Mouse (Mus musculus) cerebellum, postnatal 36 days (tissue): ENCODE data around the gene Tmem54.

Experiments used
- DNase-seq, 2 experiments: peaks; one replicate each; pipeline ENCODE4 v3.0.0; 2021 to 2022; ENCODE audit warnings: mixed read lengths in 2 of 2

Gene Tmem54

GRCm38 (mm10) chr4:129130149-129130548 lies 24.8 kb downstream of the Tmem54 start:
- peak; percentile 47 to 57 for DNase-seq

DNA sequence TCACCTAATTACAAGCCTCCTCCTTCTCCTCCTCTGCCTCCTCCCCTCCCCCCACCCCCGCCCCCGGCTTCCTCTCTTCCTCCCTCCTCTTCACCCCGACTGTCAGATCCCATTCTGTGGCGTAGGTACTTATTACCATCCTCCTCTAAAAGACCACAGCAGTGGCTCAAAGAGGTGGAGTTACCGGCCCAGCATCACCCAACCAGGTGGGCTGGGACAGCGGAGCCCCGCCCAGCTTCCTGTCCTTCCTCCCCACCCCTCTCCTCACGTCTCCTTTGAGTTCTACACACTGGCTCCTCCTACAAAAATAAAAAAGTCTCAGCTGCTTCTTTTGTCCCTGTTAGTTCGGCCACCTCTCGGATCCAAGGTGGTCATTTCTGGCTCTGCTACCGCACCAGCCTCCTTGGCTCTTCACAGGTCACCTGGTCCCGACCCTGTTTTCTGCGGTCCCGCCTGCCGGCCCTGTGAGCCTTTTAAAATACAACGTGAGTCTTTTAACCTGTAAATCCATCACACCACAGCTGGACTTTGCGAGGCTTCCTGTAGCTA lies 25.5 kb downstream of the Tmem54 start:
- DNase-seq, result no peak

GRCm38 (mm10) chr4:129134799-129135585 lies 29.6 kb downstream of the Tmem54 start:
- peak; percentile 88 for DNase-seq

- peak in 1 of 2 experiments; percentile 9 for DNase-seq
These were observed 30.3 kb downstream of the Tmem54 start for GRCm38 (mm10) chr4:129135637-129136036.

DNA sequence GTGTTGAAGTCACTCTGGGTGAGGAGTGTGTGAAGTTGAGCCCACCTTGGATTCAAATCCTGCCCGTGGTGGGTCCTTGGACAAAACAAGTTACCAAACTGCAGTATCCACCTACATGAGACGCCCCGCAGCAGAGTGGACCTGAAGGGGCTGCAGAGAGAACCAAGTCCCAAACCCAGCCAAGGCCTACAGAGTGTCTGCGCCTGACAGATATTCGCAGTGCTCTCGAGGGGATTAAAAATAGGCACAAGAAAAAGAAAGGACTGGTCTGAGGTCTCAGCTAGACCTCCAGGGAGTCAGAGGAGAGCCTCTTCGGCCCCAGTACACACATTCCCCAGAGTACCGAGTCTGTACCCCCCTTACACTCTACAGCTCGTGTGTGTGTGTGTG lies 30.8 kb downstream of the Tmem54 start:
- peak in 1 of 2 experiments; percentile 31 for DNase-seq

- DNase-seq, result peak; percentile 55 to 64
These were observed 31.4 kb downstream of the Tmem54 start, which contains the start of gene Fndc5 for GRCm38 (mm10) chr4:129136579-129137391. TSS of gene Fndc5 (plus strand) at chr4:129136999.

- peak; percentile 19 to 45 for DNase-seq
These were observed 32.3 kb downstream of the Tmem54 start for GRCm38 (mm10) chr4:129137392-129138321.

GRCm38 (mm10) chr4:129139642-129140041 lies 34.3 kb downstream of the Tmem54 start:
- DNase-seq, result peak in 1 of 2 experiments; percentile 5

- no peak for DNase-seq
These were observed 35.5 kb downstream of the Tmem54 start for GRCm38 (mm10) chr4:129140808-129141207.

DNA sequence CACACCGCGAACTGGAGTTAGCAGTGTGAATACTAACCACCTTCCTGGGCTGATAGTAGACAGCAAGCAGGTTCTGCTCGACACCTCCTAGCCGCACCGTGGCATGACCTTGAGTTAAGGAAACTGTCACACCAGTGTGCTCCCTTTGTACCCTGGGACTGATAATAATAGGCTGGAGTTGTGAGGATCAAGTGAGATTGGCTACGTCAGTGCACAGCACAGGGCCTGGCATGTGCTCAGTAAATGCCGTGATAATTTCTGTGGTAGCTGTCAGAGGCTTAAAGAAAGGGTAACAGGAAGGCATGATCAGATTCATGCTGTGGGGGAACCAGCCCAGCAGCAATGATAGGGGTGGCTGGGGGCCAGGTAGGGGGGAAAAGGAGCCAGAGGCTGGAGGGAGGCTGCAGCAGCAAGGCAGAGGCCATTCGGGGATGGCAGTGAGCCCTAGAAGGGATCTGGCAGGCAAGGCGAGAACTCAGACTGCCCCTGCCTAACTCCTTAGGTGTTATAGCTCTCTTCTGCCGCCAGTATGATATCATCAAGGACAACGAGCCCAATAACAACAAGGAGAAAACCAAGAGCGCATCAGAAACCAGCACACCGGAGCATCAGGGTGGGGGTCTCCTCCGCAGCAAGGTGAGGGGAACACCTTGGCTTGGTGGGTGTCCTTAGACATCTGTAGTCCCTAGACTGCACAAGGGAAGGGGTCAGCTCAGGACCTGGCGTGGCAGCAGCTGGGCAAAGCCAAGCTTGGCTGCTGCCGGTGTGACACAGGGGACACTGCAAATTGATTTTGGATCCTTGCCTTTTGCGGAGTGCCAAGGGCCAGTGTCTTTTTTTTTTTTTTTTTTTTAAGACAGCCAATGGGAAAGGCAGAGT lies 36.5 kb downstream of the Tmem54 start:
- peak in 1 of 2 experiments; percentile 26 for DNase-seq

DNA sequence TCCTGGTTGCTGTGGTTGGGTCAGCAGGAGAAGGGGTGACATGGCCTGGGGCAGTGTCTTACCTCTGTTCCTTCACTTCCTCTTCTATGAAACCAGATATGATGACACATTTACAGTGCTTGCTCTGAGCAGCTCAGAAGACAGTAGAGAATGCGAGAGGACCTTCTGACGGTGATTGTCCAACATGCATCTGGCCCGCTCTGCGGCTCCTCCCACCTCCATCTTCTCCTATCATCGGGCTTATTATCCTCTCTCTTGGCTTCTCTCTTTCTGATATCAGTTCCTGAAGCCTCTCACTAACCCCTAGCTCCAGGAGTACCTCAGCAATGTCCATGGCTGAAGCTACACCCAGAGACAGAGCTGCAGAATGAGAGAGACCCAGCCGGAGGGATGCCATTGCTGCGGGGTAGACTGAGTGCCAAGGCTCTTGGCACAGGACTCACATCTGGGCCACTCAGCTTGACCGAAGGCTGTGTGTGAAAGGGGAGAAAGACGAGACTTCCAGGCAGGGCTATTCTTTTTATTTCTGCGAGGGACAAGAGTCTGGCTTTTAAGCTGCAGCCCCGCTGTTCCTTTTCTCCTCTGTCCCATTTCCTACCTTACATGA lies 37.2 kb downstream of the Tmem54 start:
- DNase-seq, result no peak

DNA sequence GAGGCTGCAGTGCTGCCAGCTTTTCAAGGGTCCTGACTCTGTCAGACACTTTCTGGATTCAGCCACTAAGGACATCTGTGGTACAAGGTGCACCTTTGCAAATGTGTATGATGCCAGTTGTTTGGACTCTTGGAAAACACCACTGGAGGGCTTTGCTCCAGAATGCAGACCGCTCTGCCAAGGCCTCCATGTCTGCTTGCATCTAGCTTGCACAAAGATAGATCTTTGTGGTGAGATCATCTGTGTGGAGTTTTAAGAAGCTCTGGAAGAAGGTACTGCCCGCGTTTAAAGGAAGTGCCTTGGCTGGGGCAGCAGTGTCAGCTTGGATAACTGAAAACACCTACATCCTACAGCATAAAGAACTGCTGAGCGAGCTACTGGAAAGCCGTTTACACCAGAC lies 38.2 kb downstream of the Tmem54 start:
- DNase-seq, result no peak

DNA sequence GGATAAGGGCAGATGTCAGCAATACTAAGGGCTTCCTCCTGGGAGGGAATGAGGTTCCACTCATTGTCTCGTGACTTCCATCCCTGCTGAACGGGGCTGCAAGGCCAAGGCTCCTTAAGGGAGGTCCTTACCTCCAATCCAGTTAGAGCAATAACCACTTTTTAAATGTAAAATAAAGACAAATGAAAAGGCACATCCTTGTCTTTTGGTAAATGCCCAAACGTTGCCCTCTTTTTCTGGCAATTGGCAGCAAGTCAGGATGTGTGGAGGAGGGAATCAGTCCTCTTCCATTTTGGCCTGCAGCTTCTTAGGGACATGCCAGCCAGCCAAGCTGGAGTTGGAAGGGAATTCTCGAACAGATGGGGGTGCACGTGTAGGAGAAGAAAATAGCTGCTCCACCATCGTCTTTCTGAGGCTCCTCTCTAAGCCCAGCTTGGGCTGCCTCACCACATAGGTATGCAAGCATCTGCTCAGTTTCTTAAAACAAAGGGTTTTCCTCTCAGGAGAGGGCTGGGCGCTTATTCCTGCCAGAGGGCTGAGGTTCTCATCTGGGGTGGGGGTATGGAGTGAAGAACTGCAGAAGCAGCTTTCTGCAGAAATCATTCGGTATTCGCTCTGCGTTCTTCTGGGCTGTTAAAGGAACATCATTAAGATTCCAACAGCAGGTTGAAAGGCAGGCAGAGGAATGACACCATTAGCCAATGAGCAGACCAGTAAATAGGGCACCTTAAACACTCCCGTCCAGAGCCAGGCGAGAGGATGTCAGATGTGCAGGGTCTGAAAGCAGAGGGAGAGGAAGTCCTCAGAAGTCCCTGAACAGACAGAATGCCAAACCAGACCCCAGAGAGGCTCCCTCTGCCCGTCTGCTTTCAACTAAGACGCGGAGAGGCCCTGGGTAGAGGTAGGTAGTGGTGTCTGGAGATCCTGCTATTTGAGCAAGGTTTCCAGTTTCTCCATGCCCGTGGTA lies 39.3 kb downstream of the Tmem54 start:
- DNase-seq, result peak; percentile 87 to 89

- no peak for DNase-seq
These were observed 40.1 kb downstream of the Tmem54 start for GRCm38 (mm10) chr4:129145411-129145810.

- DNase-seq, result no peak
These were observed 40.6 kb downstream of the Tmem54 start for GRCm38 (mm10) chr4:129145943-129146342.

DNA sequence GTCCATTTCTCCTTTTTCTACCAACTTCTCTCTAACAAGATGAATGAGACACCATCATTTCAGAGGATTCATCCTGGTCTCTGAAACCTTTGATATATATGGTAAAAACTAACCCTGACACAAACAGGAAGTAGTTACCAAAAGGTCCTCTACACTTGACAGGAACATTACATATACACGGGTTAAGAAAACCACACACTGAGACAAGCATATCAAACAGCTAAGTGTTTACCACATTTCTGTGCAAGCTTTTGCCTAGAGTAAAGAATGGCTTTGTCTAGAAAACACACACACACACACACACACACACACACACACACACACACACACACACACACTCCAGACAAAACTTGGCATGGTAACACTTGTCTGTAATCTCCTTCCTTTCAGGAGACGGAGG lies 41.0 kb downstream of the Tmem54 start:
- no peak for DNase-seq

- no peak for DNase-seq
These were observed 42.3 kb downstream of the Tmem54 start for GRCm38 (mm10) chr4:129147552-129148103.

DNA sequence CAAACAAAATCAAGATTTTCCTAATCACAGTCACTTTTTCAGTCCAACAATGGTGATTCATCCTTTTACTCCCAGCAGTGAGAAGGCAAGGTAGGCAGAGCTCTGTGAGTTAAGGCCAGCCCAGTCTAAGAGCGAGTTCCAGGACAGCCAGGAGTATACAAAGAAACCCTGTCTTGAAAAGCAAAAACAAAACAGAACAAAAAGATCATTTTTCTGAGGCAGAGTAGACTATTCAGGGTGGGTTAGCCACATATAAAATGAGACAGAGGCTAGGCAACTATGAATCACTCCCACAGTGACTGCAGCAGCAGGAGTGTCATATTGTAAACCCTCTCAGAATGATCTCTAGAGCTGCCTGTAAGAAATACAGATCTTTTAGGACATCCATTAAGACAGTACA lies 44.0 kb downstream of the Tmem54 start:
- DNase-seq, result no peak

- DNase-seq, result no peak
These were observed 46.0 kb downstream of the Tmem54 start for GRCm38 (mm10) chr4:129151276-129151811.
